Mouse (Mus musculus) right cerebral cortex, adult 2 months (tissue): ENCODE measurements around the gene Cux1.
"Not testable (repeated sequence)": the region's sequence is repeated elsewhere in the genome, so short reads cannot be mapped to it uniquely, and the experiment has no call there.

ENCODE experiments used
- DNase-seq, 2 experiments: peaks; one replicate each; pipeline ENCODE4 v3.0.0; 2021 to 2022; ENCODE audit warnings: low spot score in 2 of 2

Gene Cux1

GRCm38 (mm10) chr5:136474086-136474485 lies 93.2 kb downstream of the Cux1 start:
- DNase-seq: no peak

DNA sequence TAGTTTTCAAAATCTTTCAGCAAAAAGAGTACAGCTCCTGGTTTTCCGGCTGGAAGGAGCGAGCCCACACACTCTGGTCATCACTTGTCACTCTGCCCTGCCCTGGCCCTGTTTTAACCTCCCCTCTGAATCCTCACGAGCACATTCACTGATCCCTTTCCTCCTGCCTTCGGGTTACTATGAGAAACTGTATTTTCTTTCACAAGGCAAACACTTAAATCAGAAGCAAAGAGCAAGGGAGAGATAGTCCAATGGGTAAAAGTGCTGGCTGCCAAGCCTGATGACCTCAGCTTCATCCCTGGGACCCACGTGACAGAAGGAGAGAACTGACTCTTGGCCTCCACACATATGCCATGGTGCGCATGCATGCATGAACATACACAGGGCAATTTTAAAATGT lies 94.0 kb downstream of the Cux1 start:
- DNase-seq: no peak

- DNase-seq: no peak
Observed at GRCm38 (mm10) chr5:136472846-136473245, 94.4 kb downstream of the Cux1 start.

GRCm38 (mm10) chr5:136470985-136471735 lies 96.1 kb downstream of the Cux1 start:
- not testable (repeated sequence) for DNase-seq

DNA sequence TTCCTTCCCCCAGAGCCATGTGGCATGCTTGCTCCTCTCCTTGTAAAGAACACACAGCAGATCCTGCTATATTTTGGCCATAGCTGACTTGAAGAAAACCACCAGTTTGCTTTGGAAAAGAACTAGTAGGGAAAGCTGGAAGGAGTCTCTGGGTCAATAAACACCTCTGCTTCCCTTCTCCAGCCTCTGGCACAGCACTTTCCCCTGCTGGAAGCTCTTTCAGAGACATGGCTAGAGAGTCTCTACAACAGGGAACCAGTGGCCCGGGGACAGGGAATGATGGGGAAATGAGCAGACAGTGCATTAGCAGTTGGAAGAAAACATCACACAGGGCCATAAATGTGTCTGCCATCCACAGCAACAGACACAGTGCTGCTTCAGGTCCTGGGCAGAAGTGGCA lies 98.0 kb downstream of the Cux1 start:
- no peak for DNase-seq

DNA sequence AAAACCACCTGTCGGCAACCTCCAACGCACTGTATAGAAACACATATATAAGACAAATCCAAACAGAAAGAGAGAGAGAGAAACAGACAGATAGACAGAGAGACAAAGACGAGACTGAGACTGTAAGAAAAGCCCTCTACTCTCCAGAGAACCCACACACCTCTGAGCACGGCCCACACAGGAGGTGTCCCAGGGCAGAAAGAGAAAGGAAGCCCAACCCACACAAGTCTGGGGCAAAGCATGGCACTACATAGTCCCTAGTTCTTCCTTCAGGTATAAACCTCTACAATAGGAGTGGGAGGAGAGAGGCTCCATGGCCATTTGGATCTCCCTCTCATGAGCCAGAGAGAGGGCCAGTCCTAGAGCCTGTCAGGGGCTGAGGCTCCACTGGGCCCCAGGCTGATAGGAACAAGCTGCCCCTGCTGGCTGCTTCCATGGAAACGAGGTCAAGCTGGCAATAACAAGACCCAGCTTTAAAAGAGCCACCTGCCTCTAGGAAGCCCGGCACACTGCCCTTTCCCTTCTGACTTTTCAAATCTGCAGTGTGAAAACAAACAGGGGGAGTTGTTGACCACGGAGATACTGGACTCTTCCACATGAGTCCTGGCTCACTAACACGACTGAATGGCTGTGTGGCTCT lies 99.8 kb downstream of the Cux1 start:
- no peak for DNase-seq

DNA sequence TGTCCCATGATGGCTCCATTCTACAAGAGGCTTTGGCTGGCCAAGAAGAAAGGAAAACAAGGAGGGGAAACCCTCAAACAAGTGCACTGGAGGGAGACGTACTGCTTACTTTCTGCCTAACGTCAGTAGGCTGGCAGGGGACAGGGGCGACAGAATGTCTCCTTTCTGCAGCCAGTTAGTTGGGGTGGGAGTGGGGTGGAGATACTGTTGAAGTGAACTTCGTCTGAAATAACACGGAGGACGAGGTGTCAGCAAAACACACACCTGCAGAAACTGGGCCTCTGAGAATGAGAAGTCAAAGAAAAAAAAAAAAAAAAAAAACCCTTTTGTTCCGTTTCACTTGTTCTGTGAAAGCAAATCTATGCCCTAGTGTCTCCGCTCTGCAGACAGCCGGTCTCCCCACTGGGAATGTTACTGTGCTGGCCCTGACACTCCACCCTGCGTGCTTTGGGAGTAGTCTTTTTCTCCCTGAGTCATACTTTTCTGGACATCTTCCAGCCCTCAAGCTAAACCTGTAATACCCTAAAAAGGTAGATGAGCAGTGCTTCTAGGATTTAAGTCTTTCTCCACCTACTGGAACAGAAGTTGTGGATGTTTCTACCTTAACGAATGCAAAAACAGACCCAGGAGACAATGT lies 101.4 kb downstream of the Cux1 start:
- no peak for DNase-seq

DNA sequence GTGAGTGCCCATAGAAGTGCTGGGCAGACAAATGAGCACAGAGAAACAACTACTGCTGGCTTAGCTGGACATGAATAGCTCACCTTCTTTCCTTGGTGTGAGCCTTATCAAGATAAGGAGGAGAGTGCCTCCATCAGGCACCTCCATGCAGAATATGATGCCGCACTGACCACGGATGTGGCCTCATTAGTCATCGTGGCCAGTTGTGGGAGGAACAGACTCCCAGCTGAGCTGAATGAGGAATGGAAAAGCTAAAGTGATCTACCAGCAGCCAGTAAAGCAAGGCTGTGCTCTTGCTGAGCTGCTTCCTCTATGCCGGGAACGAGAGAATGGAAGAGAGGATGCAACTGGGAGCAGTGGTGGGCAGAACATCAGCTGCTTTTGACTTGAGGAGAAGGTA lies 101.9 kb downstream of the Cux1 start:
- no peak for DNase-seq

- DNase-seq: no peak
Observed at GRCm38 (mm10) chr5:136464849-136465248, 102.4 kb downstream of the Cux1 start.

GRCm38 (mm10) chr5:136464128-136464527 lies 103.2 kb downstream of the Cux1 start:
- DNase-seq: no peak

GRCm38 (mm10) chr5:136462613-136463012 lies 104.7 kb downstream of the Cux1 start:
- DNase-seq: peak in 1 of 2 experiments; percentile 41

DNA sequence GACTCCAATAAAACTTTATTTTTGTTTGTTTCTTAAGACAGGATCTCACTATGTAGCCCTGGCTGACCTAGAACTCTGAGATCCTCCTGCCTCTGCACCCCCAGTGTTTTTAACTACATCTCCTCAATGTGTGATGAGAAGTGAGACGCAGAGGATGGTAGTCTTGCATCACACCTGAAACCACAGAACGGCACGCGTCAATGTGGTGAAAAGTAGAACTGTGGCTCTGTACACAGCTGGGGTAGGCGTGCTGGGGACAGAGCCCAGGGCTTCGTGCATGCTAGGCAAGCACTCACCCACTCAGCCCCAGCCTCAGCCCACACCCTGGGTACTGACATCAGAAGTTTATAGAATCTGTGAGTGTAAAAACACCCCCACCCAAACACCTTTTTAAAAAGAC lies 107.4 kb downstream of the Cux1 start:
- no peak for DNase-seq

- no peak for DNase-seq
Observed at GRCm38 (mm10) chr5:136458893-136459499, 108.3 kb downstream of the Cux1 start.

- no peak for DNase-seq
Observed at GRCm38 (mm10) chr5:136458102-136458863, 109.0 kb downstream of the Cux1 start.

DNA sequence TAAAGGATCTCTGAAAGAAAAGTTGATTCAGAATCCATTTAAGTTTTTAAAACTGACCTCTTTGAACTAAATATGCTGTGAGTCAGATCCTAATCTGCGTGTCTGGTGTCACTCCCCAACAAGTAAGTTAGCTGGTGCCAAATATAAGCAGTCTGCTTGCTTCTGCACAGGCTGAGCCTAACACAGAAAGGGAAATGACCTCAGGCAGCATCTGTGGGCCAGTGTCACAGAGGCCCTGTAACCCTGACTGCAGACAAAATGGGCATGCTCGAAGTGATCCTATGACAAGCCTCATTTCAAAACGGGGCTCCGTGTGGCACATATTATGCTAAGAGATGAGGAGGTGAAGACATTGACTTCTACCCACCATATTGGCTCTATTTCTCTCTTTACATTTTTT lies 110.9 kb downstream of the Cux1 start:
- no peak for DNase-seq

DNA sequence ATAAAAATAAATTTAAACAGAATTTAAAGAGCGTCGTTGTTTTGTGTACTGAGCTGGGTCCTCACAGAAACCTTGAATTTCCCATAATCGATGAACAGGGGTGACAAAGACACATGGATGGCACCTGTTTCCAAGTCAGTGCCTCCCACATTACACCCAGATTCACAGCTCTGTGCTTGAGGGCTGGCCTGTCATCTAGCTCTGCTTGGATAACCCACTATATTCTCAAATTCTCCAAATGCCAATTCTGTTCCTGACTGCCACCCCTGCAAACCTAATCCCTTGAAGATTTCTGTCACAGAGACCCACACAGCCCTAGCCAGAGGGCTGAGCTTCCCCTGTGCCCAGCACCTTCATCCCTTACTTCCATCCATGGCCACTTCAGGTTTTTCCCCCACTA lies 114.6 kb downstream of the Cux1 start:
- no peak for DNase-seq

DNA sequence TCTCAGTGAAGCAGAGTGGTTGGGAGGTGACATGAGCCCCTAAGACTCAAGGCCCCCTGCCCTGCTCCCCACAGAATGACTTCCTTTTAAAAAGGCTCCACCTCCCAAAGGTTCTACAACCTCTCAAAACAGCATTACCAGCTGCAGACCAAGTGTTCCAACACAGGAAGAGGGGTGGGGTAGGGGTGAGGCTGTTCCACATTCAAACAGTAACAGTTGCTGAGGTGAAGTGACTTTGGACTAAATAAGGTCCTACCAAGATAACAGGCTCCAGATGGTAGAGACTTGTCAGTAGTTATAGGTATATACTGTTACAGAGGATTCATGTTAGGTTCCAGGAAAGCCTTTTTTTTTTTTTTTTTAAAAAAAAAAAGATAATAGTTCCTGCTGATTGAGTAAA lies 117.5 kb downstream of the Cux1 start:
- DNase-seq: no peak

DNA sequence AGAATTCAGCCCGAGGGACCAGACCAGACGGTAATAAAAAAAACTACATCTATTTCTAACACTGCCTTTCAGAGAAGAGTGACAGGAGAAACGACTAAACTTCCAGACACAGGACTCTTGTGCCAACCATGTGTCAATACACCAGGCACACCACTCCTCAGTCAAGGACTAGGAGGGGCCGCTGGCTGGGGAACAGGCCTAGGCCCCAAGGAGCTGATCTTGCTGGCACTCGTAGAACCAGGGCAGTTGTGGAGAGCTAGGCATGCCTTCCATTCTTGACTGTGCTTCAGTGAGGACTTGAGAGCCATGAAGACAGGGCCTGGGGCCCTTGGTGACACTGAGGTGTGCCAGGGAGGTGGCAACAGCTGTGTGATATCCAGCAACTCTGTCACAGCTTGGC lies 121.3 kb downstream of the Cux1 start:
- no peak for DNase-seq

- DNase-seq: no peak
Observed at GRCm38 (mm10) chr5:136442238-136443187, 124.8 kb downstream of the Cux1 start.

GRCm38 (mm10) chr5:136429647-136430046 lies 137.6 kb downstream of the Cux1 start:
- no peak for DNase-seq
